Mouse (Mus musculus): ENCODE results near the gene Cd2.

Cd2 gene

GRCm38 (mm10) chr3:101274794-101275193 lies 12.9 kb downstream of the Cd2 start:
- DNase-seq (ENCODE audit: low spot score in 2 of 2): no peak

- peak in 1 of 2 experiments; percentile 33 for DNase-seq (ENCODE audit: low spot score in 2 of 2)
Observed at GRCm38 (mm10) chr3:101274041-101274770, 13.5 kb downstream of the Cd2 start.

GRCm38 (mm10) chr3:101272166-101272565 lies 15.6 kb downstream of the Cd2 start:
- DNase-seq (ENCODE audit: low spot score in 2 of 2): no peak

GRCm38 (mm10) chr3:101270833-101271232 lies 16.9 kb downstream of the Cd2 start:
- no peak for DNase-seq (ENCODE audit: low spot score in 2 of 2)

- DNase-seq (ENCODE audit: low spot score in 2 of 2): no peak
Observed at GRCm38 (mm10) chr3:101268361-101268760, 19.4 kb downstream of the Cd2 start.

GRCm38 (mm10) chr3:101265561-101266091 lies 22.1 kb downstream of the Cd2 start:
- DNase-seq (ENCODE audit: low spot score in 2 of 2): no peak

GRCm38 (mm10) chr3:101258976-101259375 lies 28.8 kb downstream of the Cd2 start:
- no peak for DNase-seq (ENCODE audit: low spot score in 2 of 2)

- DNase-seq (ENCODE audit: low spot score in 2 of 2): no peak
Observed at GRCm38 (mm10) chr3:101256090-101256489, 31.6 kb downstream of the Cd2 start.

GRCm38 (mm10) chr3:101252141-101252540 lies 35.6 kb downstream of the Cd2 start:
- no peak for DNase-seq (ENCODE audit: low spot score in 2 of 2)

GRCm38 (mm10) chr3:101249846-101250245 lies 37.9 kb downstream of the Cd2 start:
- DNase-seq (ENCODE audit: low spot score in 2 of 2): no peak

- no peak for DNase-seq (ENCODE audit: low spot score in 2 of 2)
Observed at GRCm38 (mm10) chr3:101245212-101245611, 42.5 kb downstream of the Cd2 start.

- DNase-seq (ENCODE audit: low spot score in 2 of 2): no peak
Observed at GRCm38 (mm10) chr3:101243002-101243401, 44.7 kb downstream of the Cd2 start.

GRCm38 (mm10) chr3:101241866-101242265 lies 45.9 kb downstream of the Cd2 start:
- no peak for DNase-seq (ENCODE audit: low spot score in 2 of 2)

GRCm38 (mm10) chr3:101240859-101241258 lies 46.9 kb downstream of the Cd2 start:
- DNase-seq (ENCODE audit: low spot score in 2 of 2): no peak

GRCm38 (mm10) chr3:101239236-101239635 lies 48.5 kb downstream of the Cd2 start:
- no peak for DNase-seq (ENCODE audit: low spot score in 2 of 2)

GRCm38 (mm10) chr3:101238695-101239094 lies 49.0 kb downstream of the Cd2 start:
- DNase-seq (ENCODE audit: low spot score in 2 of 2): no peak

- DNase-seq (ENCODE audit: low spot score in 2 of 2): no peak
Observed at GRCm38 (mm10) chr3:101236995-101237808, 50.5 kb downstream of the Cd2 start.

GRCm38 (mm10) chr3:101236261-101236660 lies 51.5 kb downstream of the Cd2 start:
- no peak for DNase-seq (ENCODE audit: low spot score in 2 of 2)

GRCm38 (mm10) chr3:101235321-101235720 lies 52.4 kb downstream of the Cd2 start:
- no peak for DNase-seq (ENCODE audit: low spot score in 2 of 2)

GRCm38 (mm10) chr3:101233424-101233823 lies 54.3 kb downstream of the Cd2 start:
- DNase-seq (ENCODE audit: low spot score in 2 of 2): no peak

GRCm38 (mm10) chr3:101232570-101232969 lies 55.2 kb downstream of the Cd2 start:
- no peak for DNase-seq (ENCODE audit: low spot score in 2 of 2)

GRCm38 (mm10) chr3:101230201-101230600 lies 57.5 kb downstream of the Cd2 start:
- DNase-seq (ENCODE audit: low spot score in 2 of 2): no peak

- no peak for DNase-seq (ENCODE audit: low spot score in 2 of 2)
Observed at GRCm38 (mm10) chr3:101229551-101229930, 58.2 kb downstream of the Cd2 start.

Measured in frontal cortex, postnatal 14 days (tissue).